In the genomic region with DNA sequence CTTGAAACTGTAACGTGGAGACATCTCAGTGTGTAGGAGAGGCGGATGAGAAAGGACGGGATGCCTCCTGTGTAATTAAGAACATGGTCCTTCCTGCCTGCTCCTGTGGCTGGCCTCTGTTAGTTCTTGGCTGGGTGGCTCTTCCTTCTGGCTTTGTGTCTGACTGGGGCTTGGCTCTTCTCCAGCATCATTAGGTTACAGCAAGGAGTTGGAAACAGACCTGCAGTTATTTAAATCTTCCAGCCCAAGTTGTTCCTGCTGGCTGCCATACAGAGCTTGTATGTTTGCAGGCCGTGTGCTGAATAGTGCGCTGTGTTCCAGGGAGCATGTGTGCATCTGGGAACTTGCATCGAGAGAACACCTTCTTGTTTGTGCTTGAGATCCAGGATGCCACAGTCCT, we compare ENCODE assay signal across 7 mouse cellular contexts.
DNase-seq lines count a peak whose midpoint lies in the region; ATAC-seq and TF ChIP-seq lines count a peak whose summit lies in the region.

No protein-coding gene starts in this region.

- ATAC-seq in stomach, embryonic 15.5 days (ENCODE audit: insufficient read depth, low FRiP score, low read depth) = no peak
- no peak; the same call in 1 of the 2 replicates for ATAC-seq in stomach, postnatal 0 days (ENCODE audit: low FRiP score, low TSS enrichment)
- ATAC-seq in embryonic facial prominence, embryonic 11.5 days (replicated peaks; ENCODE audit: insufficient number of reproducible peaks, low FRiP score, low TSS enrichment, low read depth) = no peak
- ATAC-seq in heart, embryonic 14.5 days (ENCODE audit: insufficient number of reproducible peaks, insufficient read depth, low FRiP score, low read depth) = no peak; the same call in 1 of the 2 replicates

- H3K27me3 ChIP-seq in stomach, embryonic 15.5 days (replicated peaks) = no peaks in the 10 kb centered on the region
- no peaks in the 10 kb centered on the region for H3K27me3 ChIP-seq in stomach, postnatal 0 days (ENCODE audit: control insufficient read depth, insufficient read depth, low read length)
- H3K27me3 ChIP-seq in embryonic facial prominence, embryonic 11.5 days (ENCODE audit: control insufficient read depth, insufficient read depth, low read length) = no peaks in the 10 kb centered on the region
- H3K27me3 ChIP-seq in heart, embryonic 14.5 days (ENCODE audit: control insufficient read depth, insufficient read depth, low read length) = no peaks in the 10 kb centered on the region

- no peak for DNase-seq in stomach, postnatal 0 days (ENCODE audit: low spot score)
- DNase-seq in embryonic facial prominence, embryonic 11.5 days (ENCODE audit: low spot score) = no peak
- peak; percentile 68 for DNase-seq in kidney, postnatal 10 days
- no peak for DNase-seq in spleen, postnatal 14 days (ENCODE audit: low spot score in 2 of 2)

- TF ChIP-seq POLR2A in olfactory bulb, adult 2 months (IDR thresholded peaks at IDR 0.05; ENCODE audit: insufficient read depth, low read depth, low read length) = no peak

- H3K27ac ChIP-seq in stomach, embryonic 15.5 days = peak overlapping the region; percentile 0; the same call in 1 of the 2 replicates
- H3K27ac ChIP-seq in stomach, postnatal 0 days (replicated peaks) = no peak overlapping the region
- H3K27ac ChIP-seq in embryonic facial prominence, embryonic 11.5 days (replicated peaks; ENCODE audit: low read depth, low read length) = peak overlapping the region; percentile 67
- H3K27ac ChIP-seq in heart, embryonic 14.5 days (replicated peaks in 1 of 2; ENCODE audit: control insufficient read depth in 1 of 2, insufficient read depth in 1 of 2, low read depth in 2 of 2, low read length in 2 of 2) = peak overlapping the region; percentile 63 to 64; a peak in 3 of 4 replicates
- peak overlapping the region; percentile 67 for H3K27ac ChIP-seq in olfactory bulb, adult 2 months (ENCODE audit: insufficient read depth, low read depth, low read length)

- no peaks in the 10 kb centered on the region for H3K36me3 ChIP-seq in stomach, embryonic 15.5 days
- H3K36me3 ChIP-seq in stomach, postnatal 0 days (ENCODE audit: control insufficient read depth, insufficient read depth, low read length) = no peaks in the 10 kb centered on the region
- H3K36me3 ChIP-seq in embryonic facial prominence, embryonic 11.5 days (replicated peaks; ENCODE audit: control insufficient read depth, insufficient read depth, low read depth, low read length) = no peaks in the 10 kb centered on the region
- H3K36me3 ChIP-seq in heart, embryonic 14.5 days (ENCODE audit: control insufficient read depth, insufficient read depth, low read length) = no peaks in the 10 kb centered on the region

- no peak overlapping the region for H3K9ac ChIP-seq in stomach, embryonic 15.5 days
- no peak overlapping the region for H3K9ac ChIP-seq in stomach, postnatal 0 days (ENCODE audit: low read length)
- no peak overlapping the region for H3K9ac ChIP-seq in embryonic facial prominence, embryonic 11.5 days (replicated peaks; ENCODE audit: low read length)
- no peak overlapping the region for H3K9ac ChIP-seq in heart, embryonic 14.5 days (ENCODE audit: low read length)

- TF ChIP-seq EP300 in stomach, postnatal 0 days (optimal IDR thresholded peaks at IDR 0.05) = no peak

- no peak for TF ChIP-seq CTCF in stomach, postnatal 0 days (IDR thresholded peaks at IDR 0.05; ENCODE audit: low read depth)
- TF ChIP-seq CTCF in olfactory bulb, adult 2 months (IDR thresholded peaks at IDR 0.05; ENCODE audit: insufficient read depth, low read depth, low read length) = no peak

- H3K4me1 ChIP-seq in stomach, embryonic 15.5 days = no peaks in the 10 kb centered on the region
- no peaks in the 10 kb centered on the region for H3K4me1 ChIP-seq in stomach, postnatal 0 days (replicated peaks; ENCODE audit: control insufficient read depth, insufficient read depth)
- H3K4me1 ChIP-seq in embryonic facial prominence, embryonic 11.5 days (ENCODE audit: control insufficient read depth, insufficient read depth, low read length) = no peaks in the 10 kb centered on the region
- peaks cover 2 to 3% of the 10 kb centered on the region in 2 experiments; a peak in 3 of 4 replicates for H3K4me1 ChIP-seq in heart, embryonic 14.5 days (ENCODE audit: control insufficient read depth in 2 of 2, insufficient read depth in 2 of 2, low read length in 2 of 2)
- peaks cover 12% of the 10 kb centered on the region for H3K4me1 ChIP-seq in olfactory bulb, adult 2 months (ENCODE audit: control insufficient read depth, insufficient read depth, low read length)

- 52% methylated on average over 6 of the region's 6 CpGs for WGBS in stomach, embryonic 15.5 days
- WGBS in stomach, postnatal 0 days = 40% methylated on average over 6 of the region's 6 CpGs
- 62% methylated on average over 6 of the region's 6 CpGs for WGBS in embryonic facial prominence, embryonic 11.5 days
- 52% methylated on average over 6 of the region's 6 CpGs for WGBS in heart, embryonic 14.5 days
- 22% methylated on average over 6 of the region's 6 CpGs for WGBS in olfactory bulb, adult 2 months

- no peak overlapping the region for H3K4me3 ChIP-seq in stomach, embryonic 15.5 days (replicated peaks)
- no peak overlapping the region for H3K4me3 ChIP-seq in stomach, postnatal 0 days (ENCODE audit: low read depth, low read length)
- no peak overlapping the region for H3K4me3 ChIP-seq in embryonic facial prominence, embryonic 11.5 days (ENCODE audit: low read depth, low read length)
- no peak overlapping the region for H3K4me3 ChIP-seq in heart, embryonic 14.5 days (ENCODE audit: control insufficient read depth in 1 of 2, insufficient read depth in 1 of 2, low read depth in 1 of 2, low read length in 2 of 2)
- no peak overlapping the region for H3K4me3 ChIP-seq in olfactory bulb, adult 2 months (ENCODE audit: insufficient read depth, low read depth, low read length)

- no peaks in the 10 kb centered on the region for H3K9me3 ChIP-seq in stomach, embryonic 15.5 days
- H3K9me3 ChIP-seq in stomach, postnatal 0 days (ENCODE audit: control insufficient read depth, low read length) = no peaks in the 10 kb centered on the region
- no peaks in the 10 kb centered on the region for H3K9me3 ChIP-seq in embryonic facial prominence, embryonic 11.5 days (replicated peaks; ENCODE audit: control insufficient read depth, low read length)
- H3K9me3 ChIP-seq in heart, embryonic 14.5 days (ENCODE audit: control insufficient read depth, low read length) = no peaks in the 10 kb centered on the region

- no peak overlapping the region for H3K4me2 ChIP-seq in stomach, embryonic 15.5 days
- H3K4me2 ChIP-seq in stomach, postnatal 0 days (replicated peaks; ENCODE audit: low read depth) = no peak overlapping the region
- no peak overlapping the region for H3K4me2 ChIP-seq in embryonic facial prominence, embryonic 11.5 days (ENCODE audit: low read depth, low read length)
- no peak overlapping the region for H3K4me2 ChIP-seq in heart, embryonic 14.5 days (ENCODE audit: low read length)
